Mouse (Mus musculus) heart, postnatal 10 days (tissue): ENCODE measurements around the gene Ywhae. TPM values are rescaled to one million over a fixed set of nuclear protein-coding genes. Genes with fewer than 3 reads are reported as not detected.

Experiments
- DNase-seq, 2 experiments: peaks; one replicate each; pipeline ENCODE4 v3.0.0; 2021
- intact Hi-C: fragments of 180-260 bp; cut with DNase I; formaldehyde crosslinking; loops from one replicate; pipeline ENCODE4 v1.15.1; 2025
- total RNA-seq, 2 experiments: library from RNA; stranded (reverse); gene quantifications; 2 replicates each; pipeline ENCODE4 v1.2.3; 2021

Ywhae gene
- total RNA-seq, 2 experiments from 2014 or later: 738 to 749 TPM

DNA sequence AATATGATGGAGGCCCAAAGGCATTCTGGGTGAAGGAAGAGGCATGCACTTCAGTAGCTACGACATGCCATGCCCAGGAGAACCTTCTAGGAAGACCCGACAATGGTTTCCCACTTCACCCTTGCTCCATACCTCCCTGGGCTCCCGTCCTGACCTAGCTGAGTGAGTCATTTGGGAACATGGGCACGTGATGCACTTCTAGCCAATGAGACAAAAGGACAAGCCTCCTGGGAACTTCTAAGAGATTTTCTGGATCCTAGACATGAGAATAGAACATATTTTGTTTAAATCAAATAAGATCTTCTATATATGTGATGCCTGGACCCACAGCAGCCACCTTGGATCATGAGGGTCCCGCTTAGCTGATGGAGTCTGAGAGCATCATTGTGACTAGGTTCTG lies 59.9 kb downstream of the Ywhae start:
- DNase-seq: no peak
- intact Hi-C loops: no loop called here

DNA sequence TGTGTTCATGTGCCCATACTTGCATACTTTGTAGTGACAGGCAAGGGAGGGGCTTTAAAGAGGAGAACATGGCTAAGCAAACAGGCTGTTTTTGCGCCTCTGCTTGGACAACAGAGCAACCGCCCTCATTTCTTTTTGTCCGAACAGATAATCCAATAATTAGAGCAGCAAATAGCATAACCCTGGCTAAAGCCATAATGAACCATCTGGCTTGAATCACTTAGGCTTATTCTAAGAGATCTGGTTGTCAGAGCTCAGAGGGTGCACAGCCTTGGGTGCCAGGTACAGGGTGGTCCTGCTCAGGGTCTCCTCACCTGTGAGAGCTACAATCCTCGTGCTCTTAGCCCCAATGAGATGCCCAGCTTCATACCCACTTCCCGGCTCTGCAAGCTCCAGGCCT lies 60.7 kb downstream of the Ywhae start:
- DNase-seq: no peak
- intact Hi-C loops: no loop called here

DNA sequence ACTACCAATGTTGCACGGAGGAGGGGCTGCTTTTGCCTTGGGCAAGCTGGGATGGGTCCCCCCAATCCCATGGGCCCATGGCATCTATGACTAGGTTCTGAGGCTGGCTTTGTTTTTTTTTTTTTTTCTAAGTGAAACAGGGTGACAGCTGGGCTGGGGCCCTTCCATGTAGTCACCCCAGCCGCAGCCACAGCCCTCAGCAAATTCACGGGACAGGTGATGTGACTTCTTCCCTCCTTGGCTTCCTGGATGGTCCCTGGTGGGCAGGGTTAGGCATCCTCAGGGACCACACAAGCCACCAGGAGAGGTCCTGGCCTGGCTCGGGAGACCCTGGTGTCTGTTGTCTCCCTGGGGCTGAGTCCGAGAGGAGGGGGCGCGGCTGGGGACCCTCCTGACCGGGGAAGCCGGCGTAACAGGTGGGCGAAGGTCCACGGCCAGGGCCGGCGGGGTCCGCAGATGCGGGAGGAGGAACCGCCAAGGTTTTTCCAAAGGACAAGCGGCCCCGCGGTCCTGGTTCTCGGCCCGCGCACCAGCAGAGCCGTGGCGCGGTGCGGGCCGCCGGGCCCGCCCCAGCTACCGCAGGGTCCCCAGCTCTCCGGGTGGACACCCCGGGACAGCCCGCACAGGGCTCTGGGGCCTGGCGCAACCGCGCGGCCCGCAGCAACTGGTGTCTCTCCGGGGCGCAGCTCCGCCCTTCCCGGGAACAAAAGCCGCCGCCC lies 62.1 kb downstream of the Ywhae start:
- no peak for DNase-seq
- intact Hi-C loops: no loop called here

DNA sequence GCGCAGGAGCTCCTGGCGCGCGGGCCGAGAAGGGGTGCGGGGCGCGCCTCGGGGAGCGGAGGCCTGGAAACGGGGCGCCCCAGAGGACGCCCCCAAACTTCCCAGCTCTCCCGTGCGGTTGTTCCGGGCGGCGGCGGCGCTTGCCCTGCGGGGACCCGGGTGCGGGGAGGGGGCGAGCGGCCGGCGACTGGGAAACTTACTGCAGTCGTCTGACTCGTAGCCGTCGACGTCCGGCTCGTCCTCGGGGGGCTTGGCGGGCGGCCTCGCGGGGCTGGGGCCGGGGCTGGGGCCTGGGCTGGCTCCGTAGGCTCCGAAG lies 62.6 kb downstream of the Ywhae start:
- DNase-seq: peak in 1 of 2 experiments; percentile 23
- intact Hi-C loops: no loop called here

DNA sequence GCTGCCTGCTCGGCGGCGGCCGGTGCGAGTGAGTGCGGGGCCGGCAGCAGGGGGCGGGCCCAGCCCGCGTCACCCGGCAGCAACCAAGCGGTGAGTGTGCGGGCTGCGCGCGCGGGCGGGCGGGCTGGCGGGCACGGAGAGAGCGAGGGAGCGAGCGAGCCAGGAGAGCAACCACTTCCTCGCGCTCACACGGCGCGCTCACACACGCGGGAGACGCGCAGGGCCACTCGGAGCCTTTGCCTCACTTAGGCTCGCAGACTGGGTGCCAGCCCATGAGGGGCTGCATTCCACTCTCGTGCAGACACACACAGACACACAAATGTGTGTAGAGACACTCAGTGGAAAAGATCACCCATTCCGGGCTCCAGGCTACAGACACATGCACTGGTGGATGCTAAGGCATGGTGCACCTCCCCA lies 63.4 kb downstream of the Ywhae start, which contains the start of gene Doc2b:
Gene Doc2b, minus strand, starts transcription at position 21 of the 417 bp plus-strand sequence.
- intact Hi-C loops: no loop called here
- peak in 1 of 2 experiments; percentile 23 for DNase-seq

DNA sequence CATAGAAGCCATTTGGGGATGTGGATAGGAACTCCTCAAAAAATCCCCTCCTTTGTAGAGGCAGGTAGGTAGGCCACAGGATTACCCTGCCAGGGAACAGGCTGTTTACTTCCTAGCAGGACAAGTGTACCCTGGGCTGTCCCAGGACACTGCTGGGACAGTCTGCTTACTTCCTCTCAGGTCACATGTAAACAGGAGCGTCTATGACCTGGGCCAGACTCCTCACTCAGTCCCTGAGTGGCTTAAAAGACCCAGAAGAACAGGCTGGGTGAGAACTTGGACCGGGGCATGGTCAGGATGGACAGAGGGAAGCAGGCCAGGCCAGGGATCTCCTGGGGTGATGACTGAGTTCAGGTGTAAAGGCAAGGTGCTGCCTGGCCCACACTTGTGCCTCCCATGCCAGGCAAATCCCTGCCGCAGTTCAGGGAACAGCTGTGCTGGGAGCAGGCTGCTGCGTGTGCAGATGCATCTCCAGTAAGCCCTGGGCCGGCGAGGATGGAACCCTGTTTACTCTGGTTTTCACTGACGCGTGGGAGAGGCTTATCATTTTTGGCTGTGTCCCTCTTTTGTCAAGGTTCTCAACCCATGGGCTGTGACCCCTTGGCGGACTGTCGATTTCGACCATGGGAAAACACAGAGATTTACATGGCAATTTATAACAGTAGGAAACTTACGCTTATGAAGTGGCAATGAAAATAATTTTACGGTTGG lies 64.0 kb downstream of the Ywhae start:
- peak in 1 of 2 experiments; percentile 20 for DNase-seq
- intact Hi-C loops: no loop called here

DNA sequence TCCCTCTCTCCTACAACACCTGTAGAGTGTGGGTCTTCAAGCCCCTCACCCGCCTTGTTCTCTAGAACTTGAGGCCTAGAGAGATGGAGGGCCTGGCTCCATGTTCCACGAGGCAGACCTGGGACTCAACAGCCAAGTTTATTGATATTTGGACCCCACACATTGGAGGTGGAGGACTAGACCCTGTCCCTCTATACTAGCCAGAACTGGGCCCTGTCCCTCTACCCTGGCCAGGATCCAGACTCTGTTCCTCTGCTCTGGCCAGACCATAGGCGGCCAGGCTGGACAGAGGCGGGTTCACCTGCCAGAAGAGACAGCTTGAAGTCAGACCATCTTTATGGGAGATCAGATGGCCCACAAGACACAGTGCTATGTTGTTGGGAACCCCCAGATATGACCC lies 68.7 kb downstream of the Ywhae start:
- intact Hi-C loops: loop anchor here (5.0 kb wide), 1 partner anchor 96 kb away; no protein-coding TSS in a partner anchor
- no peak for DNase-seq

DNA sequence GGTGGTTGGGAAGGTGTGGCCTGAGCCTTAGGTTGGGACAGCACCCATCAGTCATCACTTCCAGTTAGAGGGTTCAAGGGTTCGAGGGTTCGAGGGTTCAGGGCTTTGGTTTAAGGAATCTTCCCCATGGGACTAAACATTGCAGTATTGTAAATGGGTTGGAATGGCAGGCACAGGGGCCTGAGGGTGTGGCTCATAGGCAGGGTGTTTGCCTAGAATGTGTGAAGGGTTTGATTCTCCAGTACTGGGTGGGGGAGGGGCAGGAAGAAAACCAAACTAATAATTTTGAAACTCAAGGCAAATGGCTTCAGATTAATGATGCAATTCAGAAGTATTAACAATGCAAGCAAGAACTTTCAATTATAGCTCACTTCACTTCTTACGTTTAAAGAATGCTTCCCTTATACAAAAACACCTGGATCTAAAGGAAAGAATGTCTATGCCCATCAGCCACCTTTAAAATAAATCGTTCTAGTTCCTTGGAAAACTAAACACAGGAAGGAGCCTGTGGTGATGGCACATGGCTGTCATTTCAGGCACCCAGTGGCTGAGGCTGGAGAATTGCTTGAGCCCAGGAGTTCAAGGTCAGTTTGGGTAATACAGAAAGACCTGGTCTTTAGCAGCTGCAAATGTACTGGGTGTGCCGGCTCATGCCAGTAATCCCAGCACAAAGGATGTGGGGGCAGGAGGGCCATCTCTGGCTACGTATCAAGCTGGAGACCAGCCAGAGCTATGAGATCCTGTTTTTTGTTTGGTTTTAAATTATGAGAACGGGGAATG lies 69.3 kb downstream of the Ywhae start:
- no peak for DNase-seq
- intact Hi-C loops: loop anchor here (5.0 kb wide), 1 partner anchor 95 kb away; no protein-coding TSS in a partner anchor

DNA sequence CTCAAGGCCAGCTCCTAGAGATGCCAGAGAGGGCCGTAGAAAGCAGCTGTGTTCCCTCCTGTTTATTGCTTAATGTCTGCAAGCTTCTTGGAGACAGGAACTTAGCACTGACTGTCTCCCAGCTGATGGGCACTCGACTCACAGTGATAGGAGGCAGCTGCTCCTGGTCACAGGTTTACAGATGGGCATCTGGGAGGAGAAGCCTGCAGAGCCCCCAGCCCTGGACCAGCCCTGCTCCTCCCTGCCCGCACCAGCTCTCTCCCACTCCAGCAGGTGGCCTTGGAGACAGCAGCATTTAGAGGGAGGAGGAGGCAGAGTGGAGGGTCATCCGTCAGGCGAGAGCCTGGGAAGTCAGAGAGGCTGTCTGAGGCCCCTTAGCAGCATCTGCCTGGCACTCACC lies 74.8 kb downstream of the Ywhae start:
- intact Hi-C loops: no loop called here

DNA sequence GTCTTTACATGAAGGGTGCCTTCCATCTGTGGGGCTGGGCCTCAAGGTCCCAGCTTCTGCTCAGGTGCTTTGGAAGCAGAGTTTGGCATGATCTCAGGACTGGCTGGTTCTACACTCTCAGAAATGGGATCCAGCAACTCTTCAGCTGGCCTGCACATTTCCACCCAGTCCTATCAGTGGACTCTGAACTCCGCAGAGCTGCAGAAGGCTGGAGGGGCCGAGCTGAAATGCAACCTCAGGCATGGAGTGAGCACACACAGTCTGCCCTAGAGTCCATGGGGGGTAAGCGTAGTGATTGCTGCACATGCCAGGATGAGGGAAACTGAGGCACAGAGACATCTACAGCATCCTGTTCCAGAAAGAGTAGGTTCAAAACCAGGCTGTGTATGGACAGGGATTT lies 77.9 kb downstream of the Ywhae start:
- no peak for DNase-seq
- intact Hi-C loops: no loop called here

More for the DNA sequence above, 74.8 kb downstream of the Ywhae start:
- DNase-seq: peak in 1 of 2 experiments; percentile 22

DNA sequence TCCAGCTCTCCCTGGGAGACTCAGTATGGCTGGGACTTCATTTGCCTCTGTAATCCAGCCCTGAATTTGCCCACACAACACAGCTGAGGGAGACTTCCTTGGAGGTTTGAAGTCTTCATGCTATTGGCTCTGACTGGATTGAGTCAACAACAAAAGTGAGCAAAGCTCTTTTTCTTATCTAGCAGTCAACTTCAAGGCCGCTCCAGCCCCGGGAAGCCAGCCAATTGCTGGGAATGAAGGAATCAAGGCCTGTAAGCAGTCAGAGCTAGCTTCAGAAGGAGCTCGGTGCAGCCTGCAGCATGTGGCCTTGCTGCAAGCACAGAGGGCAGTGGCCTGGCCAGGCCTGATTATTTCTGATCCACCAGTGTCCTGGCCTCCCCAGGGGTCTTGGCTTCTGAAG lies 79.2 kb downstream of the Ywhae start:
- intact Hi-C loops: no loop called here

DNA sequence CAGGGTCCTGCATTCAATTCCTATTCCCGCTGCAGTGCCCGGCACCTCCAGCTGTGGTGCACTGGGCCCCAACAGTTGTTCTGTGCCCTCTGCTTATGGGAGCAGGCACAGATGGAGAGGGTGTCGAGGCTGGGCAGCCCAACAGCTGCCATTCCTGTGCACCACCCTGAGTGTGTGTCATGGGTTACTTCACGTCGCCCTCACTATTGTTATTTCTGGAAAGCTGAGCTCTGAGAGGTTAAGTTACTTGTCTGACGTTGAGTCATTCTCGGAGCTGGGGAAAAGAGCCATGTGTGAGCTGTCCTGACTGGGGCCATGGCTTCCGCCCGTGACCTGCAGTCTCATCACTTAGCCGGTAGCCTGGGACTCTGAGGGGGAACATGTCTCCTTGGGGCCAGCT lies 80.4 kb downstream of the Ywhae start:
- intact Hi-C loops: no loop called here
- peak; percentile 23 to 37 for DNase-seq

More for the DNA sequence above, 79.2 kb downstream of the Ywhae start:
- DNase-seq: peak; percentile 93 to 94

Other genes with a start within 250 kb of the Ywhae start
- 100 to 1,000 TPM; 103 to 109 TPM for gene Prpf8, start 246.1 kb upstream of the Ywhae start, total RNA-seq
- gene Rilp, start 222.8 kb upstream of the Ywhae start, total RNA-seq: 10 to 100 TPM; 32.2 to 34.5 TPM
- 10 to 100 TPM; 15.9 to 17.8 TPM for gene Scarf1, start 219.3 kb upstream of the Ywhae start, total RNA-seq
- 10 to 100 TPM; 14.2 to 17.3 TPM for gene Slc43a2, start 201.2 kb upstream of the Ywhae start, total RNA-seq
- 100 to 1,000 TPM; 146 to 150 TPM for gene Pitpna, start 144.8 kb upstream of the Ywhae start, total RNA-seq
- 10 to 100 TPM; 35.4 to 37.3 TPM for gene Inpp5k, start 101.9 kb upstream of the Ywhae start, total RNA-seq
- gene Myo1c, start 82.4 kb upstream of the Ywhae start, total RNA-seq: 100 to 1,000 TPM; 151 to 153 TPM
- 100 to 1,000 TPM; 108 to 112 TPM for gene Crk, start 53.6 kb upstream of the Ywhae start, total RNA-seq
- gene Doc2b, start 63.2 kb downstream of the Ywhae start, total RNA-seq: under 1 TPM; 0.40 to 0.41 TPM
- gene Rph3al, start 205.6 kb downstream of the Ywhae start, total RNA-seq: 10 to 100 TPM; 23.2 to 25.0 TPM